Mouse (Mus musculus): ENCODE results near the gene Ppp2r5b. TPM values are rescaled to one million over a fixed set of nuclear protein-coding genes. Genes with fewer than 3 reads are reported as not detected.

Gene Ppp2r5b
- total and polyA plus RNA-seq, 2 experiments: 3.2 to 14.5 TPM

DNA sequence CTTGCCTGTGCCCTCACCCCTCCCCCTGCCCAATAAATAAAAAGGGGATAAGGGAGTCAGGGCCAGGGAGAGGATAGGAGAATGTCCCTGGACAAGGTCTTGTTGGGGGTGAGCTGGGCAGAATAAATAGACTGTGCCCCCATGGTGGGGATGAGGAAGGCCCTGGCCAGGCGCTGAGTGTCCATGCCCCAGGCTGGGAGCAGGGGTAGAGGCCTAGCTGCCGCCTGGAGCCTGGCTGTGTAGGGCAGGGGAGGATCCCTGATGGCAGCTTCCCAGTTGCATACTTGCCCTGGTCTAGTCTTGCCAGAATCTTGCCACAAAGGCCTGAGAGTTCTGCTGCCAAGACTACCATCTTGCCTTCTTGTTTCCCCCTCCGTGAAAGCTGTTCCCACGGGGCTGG, 7.8 kb downstream of the Ppp2r5b start:
- H3K79me2 ChIP-seq (ENCODE audit: control insufficient read depth, insufficient read depth, low read length): no peaks in the 10 kb centered on the region
- no peak overlapping the region for H3K4me3 ChIP-seq (ENCODE audit: insufficient read depth, low read depth, low read length)
- no peak overlapping the region for H3K27ac ChIP-seq (replicated peaks; ENCODE audit: insufficient read depth, low read depth, low read length)
- no peak overlapping the region for H3K9ac ChIP-seq (ENCODE audit: low read depth, low read length)
- no peaks in the 10 kb centered on the region for H3K4me1 ChIP-seq (ENCODE audit: control insufficient read depth, insufficient read depth, low read length)
- WGBS: 100% methylated on average over 4 of the region's 4 CpGs
- TF ChIP-seq POLR2A (IDR thresholded peaks at IDR 0.05; ENCODE audit: extremely low read depth, insufficient read depth, low read length) (no peak), CTCF (IDR thresholded peaks at IDR 0.05; ENCODE audit: low read depth, low read length) (no peak)
- H3K36me3 ChIP-seq (ENCODE audit: control insufficient read depth, insufficient read depth, low read length): peaks cover 5% of the 10 kb centered on the region; the same call in 1 of the 2 replicates
- H3K27me3 ChIP-seq (ENCODE audit: control insufficient read depth, insufficient read depth, low read length): no peaks in the 10 kb centered on the region
- no peak for DNase-seq (ENCODE audit: extremely low read depth, low read depth, low spot score)

DNA sequence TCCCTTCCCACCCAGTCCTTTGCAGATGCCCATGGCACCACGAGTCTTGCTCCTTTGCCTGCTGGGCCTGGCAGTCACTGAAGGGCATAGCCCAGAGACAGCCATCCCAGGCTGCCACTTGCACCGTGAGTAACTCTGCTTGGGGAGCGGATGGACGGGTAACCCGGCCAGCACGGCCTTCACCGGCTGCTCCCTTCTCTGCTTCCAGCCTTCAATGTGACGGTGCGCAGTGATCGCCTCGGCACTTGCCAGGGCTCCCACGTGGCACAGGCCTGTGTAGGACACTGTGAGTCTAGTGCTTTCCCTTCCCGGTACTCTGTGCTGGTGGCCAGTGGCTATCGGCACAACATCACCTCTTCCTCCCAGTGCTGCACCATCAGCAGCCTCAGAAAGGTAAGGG, 8.9 kb downstream of the Ppp2r5b start:
- DNase-seq (ENCODE audit: extremely low read depth, low read depth, low spot score): no peak
- Histone ChIP-seq H3K27me3 (ENCODE audit: control insufficient read depth, insufficient read depth, low read length) (no peaks in the 10 kb centered on the region), H3K9ac (ENCODE audit: low read depth, low read length) (no peak overlapping the region), H3K4me1 (ENCODE audit: control insufficient read depth, insufficient read depth, low read length) (no peaks in the 10 kb centered on the region), H3K79me2 (ENCODE audit: control insufficient read depth, insufficient read depth, low read length) (no peaks in the 10 kb centered on the region), H3K4me3 (ENCODE audit: insufficient read depth, low read depth, low read length) (no peak overlapping the region), H3K36me3 (ENCODE audit: control insufficient read depth, insufficient read depth, low read length) (peaks cover 5% of the 10 kb centered on the region; the same call in 1 of the 2 replicates), H3K27ac (replicated peaks; ENCODE audit: insufficient read depth, low read depth, low read length) (no peak overlapping the region)
- 97% methylated on average over 14 of the region's 14 CpGs for WGBS
- TF ChIP-seq CTCF (IDR thresholded peaks at IDR 0.05; ENCODE audit: low read depth, low read length) (no peak), POLR2A (IDR thresholded peaks at IDR 0.05; ENCODE audit: extremely low read depth, insufficient read depth, low read length) (no peak)

DNA sequence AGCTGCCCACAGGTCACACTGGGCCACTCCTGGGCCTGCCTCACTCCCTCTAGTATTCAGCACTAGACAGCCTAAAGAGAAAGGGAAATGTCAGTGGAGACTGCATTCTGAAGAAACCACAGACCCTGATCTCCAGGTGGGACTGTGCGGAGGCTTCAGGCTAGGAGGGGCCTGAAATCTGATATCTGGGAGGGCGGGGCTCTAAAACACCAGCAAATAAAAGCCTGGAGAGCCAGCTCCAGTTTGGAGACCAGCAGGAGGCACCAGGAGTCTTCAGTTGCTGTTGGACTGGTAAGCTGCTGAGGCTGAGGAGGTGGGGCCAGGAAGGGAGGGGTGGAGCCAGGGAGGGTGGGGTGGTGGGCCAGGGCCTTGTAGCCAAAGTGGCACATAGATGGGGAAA, 9.5 kb downstream of the Ppp2r5b start, which contains the start of gene Gpha2:
Gene Gpha2, plus strand, starts transcription at position 246 of the 400 bp plus-strand sequence.
- TF ChIP-seq POLR2A (IDR thresholded peaks at IDR 0.05; ENCODE audit: extremely low read depth, insufficient read depth, low read length): no peak
- no peak for TF ChIP-seq CTCF (IDR thresholded peaks at IDR 0.05; ENCODE audit: low read depth, low read length)
- WGBS: 94% methylated on average over 2 of the region's 2 CpGs
- Histone ChIP-seq H3K79me2 (ENCODE audit: control insufficient read depth, insufficient read depth, low read length) (no peaks in the 10 kb centered on the region), H3K27ac (replicated peaks; ENCODE audit: insufficient read depth, low read depth, low read length) (no peak within 1 kb of the TSS), H3K27me3 (ENCODE audit: control insufficient read depth, insufficient read depth, low read length) (no peaks in the 10 kb centered on the region), H3K36me3 (ENCODE audit: control insufficient read depth, insufficient read depth, low read length) (peaks cover 5% of the 10 kb centered on the region; the same call in 1 of the 2 replicates), H3K4me1 (ENCODE audit: control insufficient read depth, insufficient read depth, low read length) (no peaks in the 10 kb centered on the region), H3K4me3 (ENCODE audit: insufficient read depth, low read depth, low read length) (no peak within 1 kb of the TSS), H3K9ac (ENCODE audit: low read depth, low read length) (no peak within 1 kb of the TSS)
- DNase-seq (ENCODE audit: extremely low read depth, low read depth, low spot score): no peak

DNA sequence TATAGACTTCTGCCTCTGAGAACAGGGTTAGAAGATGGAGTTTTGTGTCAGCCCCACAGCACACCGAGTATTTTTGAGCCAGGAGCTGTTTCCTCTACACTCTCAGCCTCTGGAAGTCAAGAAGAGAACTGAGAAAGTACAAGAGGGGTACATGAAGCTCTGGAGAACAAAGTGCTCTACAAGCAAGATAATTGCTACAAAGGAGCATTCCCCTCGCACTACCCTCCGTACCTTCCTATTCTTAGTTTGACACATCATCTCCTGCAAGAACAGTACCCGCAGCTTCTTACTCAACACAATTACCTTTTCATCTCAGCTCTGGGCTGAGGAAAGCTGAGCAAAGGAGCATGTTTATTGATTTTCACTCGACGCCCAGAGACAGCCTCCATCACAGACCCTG, 17.1 kb downstream of the Ppp2r5b start:
- Histone ChIP-seq H3K27ac (replicated peaks; ENCODE audit: insufficient read depth, low read depth, low read length) (no peak overlapping the region), H3K27me3 (ENCODE audit: control insufficient read depth, insufficient read depth, low read length) (no peaks in the 10 kb centered on the region), H3K36me3 (ENCODE audit: control insufficient read depth, insufficient read depth, low read length) (no peaks in the 10 kb centered on the region), H3K4me3 (ENCODE audit: insufficient read depth, low read depth, low read length) (no peak overlapping the region), H3K4me1 (ENCODE audit: control insufficient read depth, insufficient read depth, low read length) (no peaks in the 10 kb centered on the region), H3K9ac (ENCODE audit: low read depth, low read length) (no peak overlapping the region), H3K79me2 (ENCODE audit: control insufficient read depth, insufficient read depth, low read length) (no peaks in the 10 kb centered on the region)
- DNase-seq (ENCODE audit: extremely low read depth, low read depth, low spot score): no peak
- TF ChIP-seq CTCF (IDR thresholded peaks at IDR 0.05; ENCODE audit: low read depth, low read length): no peak
- WGBS: 68% methylated on average over 6 of the region's 6 CpGs

DNA sequence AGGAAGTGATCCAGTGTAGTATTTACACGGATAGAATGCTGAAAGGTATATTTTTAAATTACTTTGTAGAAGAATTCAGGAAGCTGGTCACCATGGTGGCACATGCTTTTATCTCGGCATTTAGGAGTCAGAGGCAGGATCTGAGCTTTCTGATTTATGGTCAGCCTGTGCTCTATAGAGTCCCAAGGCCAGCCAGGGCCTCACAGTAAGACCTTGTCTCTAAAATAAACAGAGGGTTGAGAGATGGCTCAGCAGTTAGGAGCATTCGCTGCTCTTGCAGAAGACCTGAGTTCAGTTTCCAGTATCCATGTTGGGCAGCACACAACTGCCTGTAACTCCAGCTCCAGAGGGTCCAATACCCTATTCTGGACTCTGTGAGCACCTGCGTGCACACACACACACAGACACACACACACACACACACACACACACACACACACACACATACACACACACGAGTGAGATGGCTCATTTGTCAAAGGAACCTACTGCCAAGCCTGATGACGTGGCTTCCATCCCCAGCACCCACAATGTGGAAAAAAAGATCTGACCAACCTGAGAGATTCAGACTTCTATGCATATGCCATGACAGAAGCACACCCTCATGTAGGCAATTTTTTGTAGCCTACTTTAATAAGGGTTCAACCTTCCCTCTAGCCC, 19.5 kb downstream of the Ppp2r5b start:
- no peak overlapping the region for H3K27ac ChIP-seq (replicated peaks; ENCODE audit: insufficient read depth, low read depth, low read length)
- TF ChIP-seq POLR2A (IDR thresholded peaks at IDR 0.05; ENCODE audit: extremely low read depth, insufficient read depth, low read length) (no peak), CTCF (IDR thresholded peaks at IDR 0.05; ENCODE audit: low read depth, low read length) (no peak)
- H3K36me3 ChIP-seq (ENCODE audit: control insufficient read depth, insufficient read depth, low read length): no peaks in the 10 kb centered on the region
- no peak overlapping the region for H3K4me3 ChIP-seq (ENCODE audit: insufficient read depth, low read depth, low read length)
- H3K4me1 ChIP-seq (ENCODE audit: control insufficient read depth, insufficient read depth, low read length): no peaks in the 10 kb centered on the region
- 83% methylated on average over 6 of the region's 6 CpGs for WGBS
- DNase-seq (ENCODE audit: extremely low read depth, low read depth, low spot score): no peak
- H3K27me3 ChIP-seq (ENCODE audit: control insufficient read depth, insufficient read depth, low read length): no peaks in the 10 kb centered on the region
- H3K79me2 ChIP-seq (ENCODE audit: control insufficient read depth, insufficient read depth, low read length): no peaks in the 10 kb centered on the region
- H3K9ac ChIP-seq (ENCODE audit: low read depth, low read length): no peak overlapping the region

DNA sequence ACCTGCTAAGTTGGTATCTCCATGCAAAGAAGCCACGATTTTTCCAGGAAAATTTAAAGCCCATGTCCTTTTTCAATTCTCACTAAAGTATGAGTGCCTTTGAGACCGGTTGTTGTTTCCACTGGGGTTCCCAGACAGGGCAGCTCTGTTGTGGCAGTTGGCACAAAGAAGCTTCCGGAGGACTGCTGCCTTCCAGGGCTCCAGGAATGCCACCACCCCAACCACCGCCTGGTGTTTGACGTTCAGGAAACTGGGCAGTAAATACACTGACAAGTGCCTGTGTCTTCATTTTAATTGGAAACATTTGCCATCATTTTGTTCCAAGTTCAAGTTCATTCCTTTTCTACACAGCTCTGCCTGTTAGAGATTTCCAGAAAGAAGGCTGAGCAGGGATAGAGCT, 29.0 kb downstream of the Ppp2r5b start:
- Histone ChIP-seq H3K36me3 (ENCODE audit: control insufficient read depth, insufficient read depth, low read length) (no peaks in the 10 kb centered on the region), H3K9ac (ENCODE audit: low read depth, low read length) (no peak overlapping the region), H3K4me3 (ENCODE audit: insufficient read depth, low read depth, low read length) (no peak overlapping the region), H3K27me3 (ENCODE audit: control insufficient read depth, insufficient read depth, low read length) (no peaks in the 10 kb centered on the region), H3K27ac (replicated peaks; ENCODE audit: insufficient read depth, low read depth, low read length) (no peak overlapping the region), H3K79me2 (ENCODE audit: control insufficient read depth, insufficient read depth, low read length) (no peaks in the 10 kb centered on the region), H3K4me1 (ENCODE audit: control insufficient read depth, insufficient read depth, low read length) (no peaks in the 10 kb centered on the region)
- TF ChIP-seq CTCF (IDR thresholded peaks at IDR 0.05; ENCODE audit: low read depth, low read length) (no peak), POLR2A (IDR thresholded peaks at IDR 0.05; ENCODE audit: extremely low read depth, insufficient read depth, low read length) (no peak)
- 78% methylated on average over 5 of the region's 5 CpGs for WGBS
- no peak for DNase-seq (ENCODE audit: extremely low read depth, low read depth, low spot score)
